Mouse (Mus musculus): ENCODE results near the gene Ifit3. TPM values are rescaled to one million over a fixed set of nuclear protein-coding genes. Genes with fewer than 3 reads are reported as not detected.
"Not testable (repeated sequence)": the region's sequence is repeated elsewhere in the genome, so short reads cannot be mapped to it uniquely, and the experiment has no call there.

Ifit3 gene
- polyA plus RNA-seq, 1 experiment = 7.8 TPM

GRCm38 (mm10) chr19:34587898-34588692, 4.8 kb downstream of the Ifit3 start:
- H3K36me3 ChIP-seq (ENCODE audit: control insufficient read depth, insufficient read depth, low read length); H3K4me1 ChIP-seq (replicated peaks; ENCODE audit: control insufficient read depth, insufficient read depth, low read length); H3K27ac ChIP-seq (ENCODE audit: control insufficient read depth, insufficient read depth, low read length); H3K27me3 ChIP-seq (ENCODE audit: control insufficient read depth, insufficient read depth, low read length): not testable (repeated sequence)
- WGBS = 68% methylated on average over 7 of the region's 12 CpGs
- DNase-seq = peak; percentile 25
- 0 out of 2 replicates have a peak overlapping the region, but pooled peaks have one; percentile 4 for H3K4me3 ChIP-seq (ENCODE audit: control insufficient read depth, insufficient read depth, low read length)

- Histone ChIP-seq H3K36me3 (ENCODE audit: control insufficient read depth, insufficient read depth, low read length) (no peaks in the 10 kb centered on the region), H3K27me3 (ENCODE audit: control insufficient read depth, insufficient read depth, low read length) (no peaks in the 10 kb centered on the region), H3K27ac (ENCODE audit: control insufficient read depth, insufficient read depth, low read length) (no peak overlapping the region), H3K4me1 (replicated peaks; ENCODE audit: control insufficient read depth, insufficient read depth, low read length) (peaks cover 4% of the 10 kb centered on the region; the same call in 1 of the 2 replicates), H3K4me3 (ENCODE audit: control insufficient read depth, insufficient read depth, low read length) (no peak overlapping the region)
- no peak for DNase-seq
- no peak for TF ChIP-seq CTCF (IDR thresholded peaks at IDR 0.05; ENCODE audit: borderline replicate concordance, control insufficient read depth, extremely low read depth, insufficient read depth, low read length, poor library complexity)
- TF ChIP-seq POLR2A (IDR thresholded peaks at IDR 0.05; ENCODE audit: control insufficient read depth, extremely low read depth, insufficient read depth, low read length, poor library complexity) = no peak
Measured at GRCm38 (mm10) chr19:34588959-34589358, 5.6 kb downstream of the Ifit3 start.

- no peaks in the 10 kb centered on the region for H3K36me3 ChIP-seq (ENCODE audit: control insufficient read depth, insufficient read depth, low read length)
- TF ChIP-seq CTCF (IDR thresholded peaks at IDR 0.05; ENCODE audit: borderline replicate concordance, control insufficient read depth, extremely low read depth, insufficient read depth, low read length, poor library complexity) = no peak
- no peak for TF ChIP-seq POLR2A (IDR thresholded peaks at IDR 0.05; ENCODE audit: control insufficient read depth, extremely low read depth, insufficient read depth, low read length, poor library complexity)
- no peak for DNase-seq
- H3K27me3 ChIP-seq (ENCODE audit: control insufficient read depth, insufficient read depth, low read length) = no peaks in the 10 kb centered on the region
- no peak overlapping the region for H3K27ac ChIP-seq (ENCODE audit: control insufficient read depth, insufficient read depth, low read length)
- H3K4me3 ChIP-seq (ENCODE audit: control insufficient read depth, insufficient read depth, low read length) = no peak overlapping the region
- 97% methylated on average over 2 of the region's 2 CpGs for WGBS
- peaks cover 4% of the 10 kb centered on the region for H3K4me1 ChIP-seq (replicated peaks; ENCODE audit: control insufficient read depth, insufficient read depth, low read length)
Measured at GRCm38 (mm10) chr19:34593456-34593855, 10.1 kb downstream of the Ifit3 start.

- H3K4me1 ChIP-seq (replicated peaks; ENCODE audit: control insufficient read depth, insufficient read depth, low read length); H3K36me3 ChIP-seq (ENCODE audit: control insufficient read depth, insufficient read depth, low read length); H3K4me3 ChIP-seq (ENCODE audit: control insufficient read depth, insufficient read depth, low read length); H3K27me3 ChIP-seq (ENCODE audit: control insufficient read depth, insufficient read depth, low read length); H3K27ac ChIP-seq (ENCODE audit: control insufficient read depth, insufficient read depth, low read length); DNase-seq: not testable (repeated sequence)
- 91% methylated on average over 3 of the region's 3 CpGs for WGBS
Measured at GRCm38 (mm10) chr19:34594523-34594922, 11.2 kb downstream of the Ifit3 start.

- no peak overlapping the region for H3K4me3 ChIP-seq (ENCODE audit: control insufficient read depth, insufficient read depth, low read length)
Measured at GRCm38 (mm10) chr19:34596811-34597210, 13.5 kb downstream of the Ifit3 start.

GRCm38 (mm10) chr19:34598341-34598740, 15.0 kb downstream of the Ifit3 start:
- H3K4me3 ChIP-seq (ENCODE audit: control insufficient read depth, insufficient read depth, low read length) = no peak overlapping the region
- H3K36me3 ChIP-seq (ENCODE audit: control insufficient read depth, insufficient read depth, low read length) = no peaks in the 10 kb centered on the region
- H3K4me1 ChIP-seq (replicated peaks; ENCODE audit: control insufficient read depth, insufficient read depth, low read length) = peaks cover 9% of the 10 kb centered on the region
- no peaks in the 10 kb centered on the region for H3K27me3 ChIP-seq (ENCODE audit: control insufficient read depth, insufficient read depth, low read length)
- TF ChIP-seq CTCF (IDR thresholded peaks at IDR 0.05; ENCODE audit: borderline replicate concordance, control insufficient read depth, extremely low read depth, insufficient read depth, low read length, poor library complexity) (no peak), POLR2A (IDR thresholded peaks at IDR 0.05; ENCODE audit: control insufficient read depth, extremely low read depth, insufficient read depth, low read length, poor library complexity) (no peak)
- no peak for DNase-seq
- WGBS = 87% methylated on average over 2 of the region's 2 CpGs
- H3K27ac ChIP-seq (ENCODE audit: control insufficient read depth, insufficient read depth, low read length) = no peak overlapping the region

More at GRCm38 (mm10) chr19:34596811-34597210, 13.5 kb downstream of the Ifit3 start:
- Histone ChIP-seq H3K36me3 (ENCODE audit: control insufficient read depth, insufficient read depth, low read length) (no peaks in the 10 kb centered on the region), H3K27me3 (ENCODE audit: control insufficient read depth, insufficient read depth, low read length) (no peaks in the 10 kb centered on the region), H3K4me1 (replicated peaks; ENCODE audit: control insufficient read depth, insufficient read depth, low read length) (peaks cover 6% of the 10 kb centered on the region), H3K27ac (ENCODE audit: control insufficient read depth, insufficient read depth, low read length) (no peak overlapping the region)
- DNase-seq = no peak
- TF ChIP-seq CTCF (IDR thresholded peaks at IDR 0.05; ENCODE audit: borderline replicate concordance, control insufficient read depth, extremely low read depth, insufficient read depth, low read length, poor library complexity) (no peak), POLR2A (IDR thresholded peaks at IDR 0.05; ENCODE audit: control insufficient read depth, extremely low read depth, insufficient read depth, low read length, poor library complexity) (no peak)

- H3K27ac ChIP-seq (ENCODE audit: control insufficient read depth, insufficient read depth, low read length); H3K4me1 ChIP-seq (replicated peaks; ENCODE audit: control insufficient read depth, insufficient read depth, low read length); H3K36me3 ChIP-seq (ENCODE audit: control insufficient read depth, insufficient read depth, low read length); H3K27me3 ChIP-seq (ENCODE audit: control insufficient read depth, insufficient read depth, low read length); H3K4me3 ChIP-seq (ENCODE audit: control insufficient read depth, insufficient read depth, low read length); DNase-seq: not testable (repeated sequence)
Measured at GRCm38 (mm10) chr19:34599250-34599649, 15.9 kb downstream of the Ifit3 start.

GRCm38 (mm10) chr19:34601888-34602287, 18.6 kb downstream of the Ifit3 start, which contains the start of gene Ifit1bl1:
Gene Ifit1bl1 (minus strand): TSS chr19:34601956.
- not testable (repeated sequence) for H3K4me3 ChIP-seq (ENCODE audit: control insufficient read depth, insufficient read depth, low read length); H3K36me3 ChIP-seq (ENCODE audit: control insufficient read depth, insufficient read depth, low read length); DNase-seq; H3K27me3 ChIP-seq (ENCODE audit: control insufficient read depth, insufficient read depth, low read length); H3K4me1 ChIP-seq (replicated peaks; ENCODE audit: control insufficient read depth, insufficient read depth, low read length)
- WGBS = 81% methylated on average over 1 of the region's 1 CpGs
- H3K27ac ChIP-seq (ENCODE audit: control insufficient read depth, insufficient read depth, low read length) = 0 out of 2 replicates have a peak within 1 kb of the TSS, but pooled peaks have one; percentile 23

Measured in thymus, adult 2 months (tissue).